32 mouse cellular contexts compared by ENCODE assay signal in genomic region chr7:124861397-124861796, GRCm38 (mm10).
"Had no signal": no experiment of that assay in that cellular context is flagged by ENCODE, and none has a peak within 500 bp of the region (broad histone marks: within the 10 kb centered on the region; RNA-seq: fewer than 3 reads in every experiment).

No protein-coding gene starts in this region.

- H3K27me3 ChIP-seq: heart, embryonic 13.5 days; heart, embryonic 15.5 days; hindbrain, embryonic 12.5 days; hindbrain, embryonic 13.5 days; hindbrain, embryonic 15.5 days; kidney, embryonic 15.5 days had no signal

- H3K9ac ChIP-seq: heart, embryonic 13.5 days; heart, embryonic 15.5 days; hindbrain, embryonic 12.5 days; hindbrain, embryonic 13.5 days; hindbrain, embryonic 14.5 days; hindbrain, embryonic 15.5 days; kidney, embryonic 15.5 days had no signal

- H3K4me1 ChIP-seq: heart, embryonic 10.5 days; heart, embryonic 13.5 days; heart, embryonic 15.5 days; hindbrain, embryonic 10.5 days; hindbrain, embryonic 12.5 days; hindbrain, embryonic 13.5 days; hindbrain, embryonic 15.5 days; kidney, embryonic 15.5 days had no signal

- H3K36me3 ChIP-seq: heart, embryonic 10.5 days; heart, embryonic 13.5 days; heart, embryonic 15.5 days; hindbrain, embryonic 10.5 days; hindbrain, embryonic 12.5 days; hindbrain, embryonic 13.5 days; hindbrain, embryonic 15.5 days; kidney, embryonic 15.5 days had no signal

- ATAC-seq: hindbrain, embryonic 16.5 days; hindbrain, postnatal 0 days; inflammation-experienced regulatory T-cells, adult 6 months had no signal

- H3K4me2 ChIP-seq: heart, embryonic 11.5 days; heart, embryonic 13.5 days; heart, embryonic 15.5 days; hindbrain, embryonic 12.5 days; hindbrain, embryonic 13.5 days; hindbrain, embryonic 14.5 days; hindbrain, embryonic 15.5 days; kidney, embryonic 15.5 days had no signal

- DNase-seq: heart, postnatal 10 days; heart, postnatal 14 days; heart, postnatal 36 days; heart, postnatal 4 days; kidney, adult 11 months; kidney, adult 18-20 months; kidney, adult 2 months; kidney, adult 8-10 months; kidney, adult 9 months; kidney, postnatal 10 days; kidney, postnatal 14 days; kidney, postnatal 25 days; kidney, postnatal 36 days; kidney, postnatal 4 days; layer of hippocampus, adult 9-11 months; layer of hippocampus, postnatal 36 days had no signal

- H3K27ac ChIP-seq: heart, embryonic 10.5 days; heart, embryonic 13.5 days; heart, embryonic 15.5 days; hindbrain, embryonic 10.5 days; hindbrain, embryonic 12.5 days; hindbrain, embryonic 13.5 days; hindbrain, embryonic 14.5 days; hindbrain, embryonic 15.5 days; hindbrain, postnatal 0 days; kidney, embryonic 15.5 days; kidney, postnatal 0 days; layer of hippocampus, adult 2 months; left cerebral cortex, adult 2 months had no signal

- H3K4me3 ChIP-seq: heart, embryonic 10.5 days; heart, embryonic 13.5 days; heart, embryonic 15.5 days; hindbrain, embryonic 10.5 days; hindbrain, embryonic 12.5 days; hindbrain, embryonic 13.5 days; hindbrain, embryonic 15.5 days; kidney, embryonic 15.5 days; layer of hippocampus, adult 2 months; left cerebral cortex, adult 2 months had no signal

- H3K9me3 ChIP-seq: heart, embryonic 10.5 days; heart, embryonic 15.5 days; kidney, embryonic 15.5 days had no signal
